8 mouse cellular contexts compared by ENCODE assay signal in the genomic region with DNA sequence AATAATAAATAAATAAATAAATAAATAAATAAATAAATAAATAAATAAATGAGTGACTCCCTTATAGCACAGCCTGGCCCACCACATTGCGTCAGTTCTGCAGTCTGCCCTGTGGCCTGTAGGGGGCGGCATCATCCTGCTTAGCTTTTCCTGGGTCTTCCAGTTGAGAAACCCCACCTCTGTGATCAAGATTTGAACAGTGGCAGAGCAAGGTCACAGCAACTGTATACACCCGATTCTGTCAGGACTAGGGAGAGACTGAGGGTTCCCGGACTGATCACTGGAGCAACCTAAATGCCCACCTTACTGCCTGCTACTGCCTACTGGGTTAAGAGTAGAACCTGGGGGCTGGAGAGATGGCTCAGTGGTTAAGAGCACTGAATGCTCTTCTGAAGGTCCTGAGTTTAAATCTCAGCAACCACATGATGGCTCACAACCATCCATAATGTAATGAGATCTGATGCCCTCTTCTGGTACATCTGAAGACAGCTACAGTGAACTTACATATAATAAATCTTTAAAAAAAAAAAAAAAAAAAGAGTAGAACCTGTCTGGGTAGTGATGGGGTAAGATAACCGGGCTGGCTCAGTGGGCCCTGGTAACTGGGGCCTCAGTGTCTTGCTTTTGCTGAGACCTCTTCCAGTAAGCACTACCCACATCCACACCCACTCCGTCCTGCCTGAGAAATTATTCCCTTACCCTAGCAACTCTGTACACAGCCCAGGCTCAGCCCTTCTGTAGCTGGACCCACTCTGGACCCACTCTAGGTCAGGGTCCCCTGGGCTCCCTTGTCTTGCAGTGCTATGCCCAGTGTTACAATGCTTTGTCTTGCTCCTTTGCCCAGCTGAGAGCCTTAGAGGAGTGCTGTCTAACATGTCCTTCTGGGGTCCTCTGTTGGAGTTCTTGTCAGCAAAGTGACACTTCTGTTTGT. TPM values are rescaled to one million over a fixed set of nuclear protein-coding genes. Genes with fewer than 3 reads are reported as not detected.
DNase-seq lines count a peak whose midpoint lies in the region; ATAC-seq lines count a peak whose summit lies in the region.

No protein-coding gene starts in this region.

- no peak overlapping the region for H3K4me2 ChIP-seq in kidney, embryonic 16.5 days (replicated peaks; ENCODE audit: low read depth, low read length)
- H3K4me2 ChIP-seq in stomach, embryonic 15.5 days: no peak overlapping the region

- peaks cover 5% of the 10 kb centered on the region; the same call in 1 of the 2 replicates for H3K27me3 ChIP-seq in heart, embryonic 10.5 days (ENCODE audit: insufficient read depth, poor library complexity, severe bottlenecking)
- no peaks in the 10 kb centered on the region for H3K27me3 ChIP-seq in kidney, embryonic 16.5 days (ENCODE audit: insufficient read depth, low read length)
- no peaks in the 10 kb centered on the region for H3K27me3 ChIP-seq in stomach, embryonic 15.5 days (replicated peaks)

- no peaks in the 10 kb centered on the region for H3K4me1 ChIP-seq in heart, embryonic 10.5 days
- no peaks in the 10 kb centered on the region for H3K4me1 ChIP-seq in kidney, embryonic 16.5 days (ENCODE audit: insufficient read depth, low read length)
- H3K4me1 ChIP-seq in stomach, embryonic 15.5 days: no peaks in the 10 kb centered on the region

- WGBS in heart, embryonic 10.5 days: 37% methylated on average over 6 of the region's 6 CpGs
- 31% methylated on average over 6 of the region's 6 CpGs for WGBS in kidney, embryonic 16.5 days
- WGBS in stomach, embryonic 15.5 days: 28% methylated on average over 6 of the region's 6 CpGs

- no peaks in the 10 kb centered on the region for H3K36me3 ChIP-seq in heart, embryonic 10.5 days
- no peaks in the 10 kb centered on the region for H3K36me3 ChIP-seq in kidney, embryonic 16.5 days (ENCODE audit: insufficient read depth, low read length)
- H3K36me3 ChIP-seq in stomach, embryonic 15.5 days: no peaks in the 10 kb centered on the region

- H3K4me3 ChIP-seq in heart, embryonic 10.5 days: no peak overlapping the region
- H3K4me3 ChIP-seq in kidney, embryonic 16.5 days (ENCODE audit: low read length): no peak overlapping the region
- H3K4me3 ChIP-seq in stomach, embryonic 15.5 days (replicated peaks): no peak overlapping the region

- no peaks in the 10 kb centered on the region for H3K9me3 ChIP-seq in heart, embryonic 10.5 days
- H3K9me3 ChIP-seq in kidney, embryonic 16.5 days (ENCODE audit: low read length): no peaks in the 10 kb centered on the region
- H3K9me3 ChIP-seq in stomach, embryonic 15.5 days: no peaks in the 10 kb centered on the region

- H3K9ac ChIP-seq in kidney, embryonic 16.5 days (replicated peaks; ENCODE audit: low read length): no peak overlapping the region
- no peak overlapping the region for H3K9ac ChIP-seq in stomach, embryonic 15.5 days

- ATAC-seq in kidney, embryonic 16.5 days (ENCODE audit: low FRiP score, low TSS enrichment): peak; percentile 61
- peak; percentile 54; the same call in 1 of the 2 replicates for ATAC-seq in stomach, embryonic 15.5 days (ENCODE audit: insufficient read depth, low FRiP score, low read depth)

- DNase-seq in A20 (ENCODE audit: low read depth, low spot score) (peak; percentile 80), ZHBTc4 (ENCODE audit: low read depth, low spot score) (peak; percentile 92), liver (peak; percentile 77)
- DNase-seq in embryo, embryonic 10.5 days (ENCODE audit: low spot score): peak; percentile 89
- peak; percentile 84 for DNase-seq in heart, embryonic 10.5 days (ENCODE audit: low spot score)
- DNase-seq in neural tube, embryonic 10.5 days (ENCODE audit: extremely low spot score, low spot score): peak; percentile 85

- H3K27ac ChIP-seq in heart, embryonic 10.5 days: no peak overlapping the region
- no peak overlapping the region for H3K27ac ChIP-seq in kidney, embryonic 16.5 days (ENCODE audit: low read length)
- no peak overlapping the region for H3K27ac ChIP-seq in stomach, embryonic 15.5 days

RNA-seq across cellular contexts. Expression of gene 1810055G02Rik, which starts 8.3 kb away (rescaled TPM):
- polyA plus RNA-seq in heart, embryonic 10.5 days (2016; fragmentation: Nextera tagmentation; extraction: Ambion mirVana): 34.5 and 38.8 TPM in 2 replicates
- 46.1 and 46.4 TPM in 2 replicates for polyA plus RNA-seq in kidney, embryonic 16.5 days (2015; fragmentation: Nextera tagmentation; extraction: Ambion mirVana)
- polyA plus RNA-seq in stomach, embryonic 15.5 days (2015; fragmentation: Nextera tagmentation; extraction: Ambion mirVana): 31.6 and 35.9 TPM in 2 replicates

RNA-seq across cellular contexts. Expression of gene Lrp5, which starts 13.4 kb away (rescaled TPM):
- 4.1 and 5.2 TPM in 2 replicates for polyA plus RNA-seq in heart, embryonic 10.5 days (2016; fragmentation: Nextera tagmentation; extraction: Ambion mirVana)
- 7.0 TPM in 2 replicates for polyA plus RNA-seq in kidney, embryonic 16.5 days (2015; fragmentation: Nextera tagmentation; extraction: Ambion mirVana)
- 5.3 and 6.2 TPM in 2 replicates for polyA plus RNA-seq in stomach, embryonic 15.5 days (2015; fragmentation: Nextera tagmentation; extraction: Ambion mirVana)
